Mouse (Mus musculus) thymus, postnatal 14 days (tissue): ENCODE data around the gene Dcst2.
A peak's percentile ranks its signal among the peaks of the same experiment; 100 is the strongest.

Source experiments
- DNase-seq: peaks from one replicate; pipeline ENCODE4 v3.0.0; 2021

The Dcst2 gene

GRCm38 (mm10) chr3:89365153-89365485 lies 3.3 kb downstream of the Dcst2 start, which contains the start of gene Dcst1:
Dcst1 (minus strand) TSS chr3:89365253.
- DNase-seq, result no peak

GRCm38 (mm10) chr3:89365486-89366414 lies 4.0 kb downstream of the Dcst2 start:
- DNase-seq, result no peak

DNA sequence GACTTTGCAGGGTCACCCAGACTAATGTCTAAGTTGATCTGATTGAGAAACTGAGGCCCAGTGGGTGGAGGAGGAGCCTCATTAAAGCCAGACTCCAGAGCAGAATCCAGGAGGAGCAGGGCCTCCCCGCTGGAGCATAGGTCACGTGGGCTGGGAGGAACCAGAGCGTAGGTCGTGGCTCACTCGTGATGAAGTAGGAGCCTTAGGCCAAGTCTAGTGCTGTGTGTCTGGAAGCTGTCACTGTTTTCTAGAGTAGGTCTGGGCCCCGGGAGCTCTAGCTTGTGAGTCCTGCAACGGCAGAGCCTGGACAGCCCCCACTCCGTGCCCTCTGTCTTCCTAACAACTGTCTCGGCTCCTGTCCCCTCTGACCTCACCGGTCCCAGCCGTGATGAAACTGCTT lies 5.6 kb downstream of the Dcst2 start:
- no peak for DNase-seq

DNA sequence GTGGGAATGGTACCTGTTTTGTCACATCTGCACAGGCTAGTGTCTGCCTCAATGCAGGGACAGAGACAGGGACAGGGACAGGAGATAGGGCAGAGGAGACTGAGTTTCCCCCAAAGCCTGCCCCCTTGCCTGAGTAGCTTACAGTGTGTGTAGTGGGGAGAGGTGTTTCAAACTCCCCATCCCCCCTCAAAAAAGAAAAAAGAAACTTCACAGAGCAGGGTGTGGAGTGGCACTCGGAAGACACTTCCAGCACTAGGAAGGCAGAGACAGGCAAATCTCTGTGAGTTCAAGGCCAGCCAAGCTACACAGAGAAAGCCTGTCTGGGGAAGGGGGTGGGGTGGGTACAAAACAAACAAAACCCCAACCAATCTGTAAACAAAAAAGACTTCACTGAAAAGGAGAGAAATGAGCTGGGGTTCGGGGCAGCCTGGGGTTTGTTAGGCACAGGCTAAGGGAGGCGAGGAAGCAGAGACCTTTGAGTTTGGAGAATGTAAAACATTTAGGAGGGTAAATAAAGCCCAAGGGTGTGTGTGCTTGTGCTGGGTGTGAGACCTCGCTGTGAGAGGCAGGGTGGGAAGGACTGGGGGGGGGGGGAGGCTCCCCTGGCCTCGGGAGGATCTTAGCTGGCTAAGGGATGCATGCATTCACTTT lies 11.9 kb downstream of the Dcst2 start:
- no peak for DNase-seq

GRCm38 (mm10) chr3:89377831-89378230 lies 16.1 kb downstream of the Dcst2 start:
- no peak for DNase-seq

DNA sequence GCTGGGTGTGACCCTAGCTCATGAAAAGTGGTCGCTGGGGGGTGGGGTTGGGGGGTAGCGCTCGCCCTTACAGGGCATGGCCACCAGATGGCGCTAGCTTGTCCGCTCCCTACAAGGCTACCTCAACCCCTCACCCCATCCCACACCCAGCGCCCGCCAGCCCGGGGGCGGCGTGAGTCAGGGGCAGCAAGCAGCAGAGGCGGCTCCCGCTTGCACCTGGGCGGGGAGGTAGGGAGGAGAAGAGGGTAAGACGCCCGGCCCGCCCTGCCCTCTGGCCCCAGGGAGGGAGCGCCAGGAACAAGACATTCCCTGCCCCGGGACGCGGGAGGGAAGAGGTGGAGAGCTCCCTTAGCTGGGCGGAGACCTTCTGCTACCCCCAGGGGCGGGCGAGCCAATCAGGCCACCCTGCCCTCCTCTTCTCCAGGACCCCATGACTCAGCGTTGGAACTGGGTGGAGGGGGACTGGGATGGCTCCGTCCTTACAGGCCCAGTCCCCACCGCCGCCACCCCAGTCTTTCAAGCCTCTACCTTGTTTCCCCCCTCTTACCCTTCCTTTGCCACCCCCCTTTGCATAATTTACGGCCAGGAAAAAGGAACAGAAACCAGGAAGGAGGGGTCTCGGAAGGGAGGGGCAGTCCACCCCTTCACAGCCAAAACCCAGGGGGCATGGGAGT lies 16.8 kb downstream of the Dcst2 start:
- peak; percentile 81 for DNase-seq

GRCm38 (mm10) chr3:89379388-89380131 lies 17.8 kb downstream of the Dcst2 start:
- DNase-seq, result peak; percentile 71

DNA sequence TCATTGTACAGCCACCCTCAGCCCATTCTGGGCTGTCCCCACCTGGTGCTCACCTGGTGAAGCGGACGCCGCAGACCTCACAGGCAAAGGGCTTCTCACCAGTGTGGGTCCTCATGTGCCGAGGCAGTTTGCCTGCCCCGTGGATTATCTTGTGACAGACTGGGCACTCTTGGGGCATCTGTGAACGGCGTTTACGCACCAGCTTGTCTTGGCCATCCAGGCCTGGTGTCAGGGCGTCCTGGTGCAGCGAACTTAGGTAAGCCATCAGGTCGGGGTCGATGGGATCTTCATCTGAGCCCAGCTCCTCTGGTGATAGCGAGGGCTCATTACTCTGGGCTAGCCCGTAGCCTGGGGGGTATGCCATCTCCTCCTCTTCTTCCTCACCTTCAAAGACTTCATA lies 18.5 kb downstream of the Dcst2 start:
- DNase-seq, result no peak

GRCm38 (mm10) chr3:89380711-89381110 lies 18.9 kb downstream of the Dcst2 start:
- DNase-seq, result no peak

GRCm38 (mm10) chr3:89381233-89381632 lies 19.5 kb downstream of the Dcst2 start:
- DNase-seq, result no peak

DNA sequence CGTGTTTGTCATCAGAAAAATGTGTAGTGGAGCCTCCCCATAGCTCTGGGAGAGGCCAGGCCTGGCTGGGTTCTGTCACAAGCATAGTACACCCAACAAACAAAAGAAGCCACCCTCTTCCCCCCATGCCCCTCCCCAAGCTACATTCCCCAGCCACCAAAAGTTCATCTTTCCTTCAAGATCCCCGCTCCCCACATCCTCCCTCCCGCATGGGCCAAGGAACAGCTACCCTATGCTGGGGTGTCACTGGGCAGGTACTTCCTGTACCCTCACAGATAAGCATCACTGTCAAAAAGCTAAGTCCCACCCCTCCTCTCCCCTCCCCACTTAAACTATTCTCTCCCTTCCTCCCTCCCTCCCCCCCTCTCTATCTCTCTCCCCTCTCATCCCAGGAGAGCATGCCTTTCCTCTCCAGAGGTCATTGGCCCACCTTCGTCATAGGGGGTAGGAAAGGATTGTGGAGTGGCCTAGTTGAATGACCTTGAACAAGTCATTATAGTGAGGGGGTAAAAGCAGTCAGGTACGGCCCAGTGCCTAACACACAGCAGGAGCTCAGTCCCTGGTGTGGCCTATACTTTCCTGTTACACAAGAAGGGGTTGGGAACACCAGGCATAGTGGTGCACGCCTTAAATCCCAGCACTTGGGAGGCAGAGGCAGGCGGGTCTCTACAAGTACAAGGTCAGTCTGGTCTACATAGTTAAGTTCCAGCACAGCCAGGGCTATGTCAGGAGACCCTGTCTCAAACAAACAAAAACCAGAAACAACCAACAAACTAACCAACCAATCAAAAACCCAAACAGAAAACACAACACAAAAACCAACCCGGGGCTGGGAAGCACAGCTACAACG lies 20.5 kb downstream of the Dcst2 start:
- DNase-seq, result no peak

DNA sequence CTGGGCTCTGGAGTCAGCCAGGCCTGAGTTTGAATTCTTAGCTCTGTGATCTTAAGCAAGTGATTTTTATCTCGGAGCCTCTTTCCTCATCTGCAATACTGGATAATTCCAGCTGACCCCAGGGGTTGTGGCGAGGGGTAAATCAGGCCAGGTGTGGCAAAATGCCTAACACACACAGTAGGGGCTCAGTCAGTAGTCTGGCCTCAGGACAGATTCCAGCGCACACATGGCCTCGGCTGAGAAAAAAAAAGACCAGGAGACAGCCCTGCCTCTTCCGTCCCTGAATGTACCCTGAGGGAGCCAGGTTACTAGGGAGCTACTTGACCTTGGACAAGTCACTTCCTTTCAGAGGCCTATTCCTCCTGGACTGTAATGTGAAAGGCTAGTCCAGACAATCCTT lies 21.2 kb downstream of the Dcst2 start:
- DNase-seq, result no peak

GRCm38 (mm10) chr3:89383651-89384255 lies 22.0 kb downstream of the Dcst2 start:
- DNase-seq, result no peak

DNA sequence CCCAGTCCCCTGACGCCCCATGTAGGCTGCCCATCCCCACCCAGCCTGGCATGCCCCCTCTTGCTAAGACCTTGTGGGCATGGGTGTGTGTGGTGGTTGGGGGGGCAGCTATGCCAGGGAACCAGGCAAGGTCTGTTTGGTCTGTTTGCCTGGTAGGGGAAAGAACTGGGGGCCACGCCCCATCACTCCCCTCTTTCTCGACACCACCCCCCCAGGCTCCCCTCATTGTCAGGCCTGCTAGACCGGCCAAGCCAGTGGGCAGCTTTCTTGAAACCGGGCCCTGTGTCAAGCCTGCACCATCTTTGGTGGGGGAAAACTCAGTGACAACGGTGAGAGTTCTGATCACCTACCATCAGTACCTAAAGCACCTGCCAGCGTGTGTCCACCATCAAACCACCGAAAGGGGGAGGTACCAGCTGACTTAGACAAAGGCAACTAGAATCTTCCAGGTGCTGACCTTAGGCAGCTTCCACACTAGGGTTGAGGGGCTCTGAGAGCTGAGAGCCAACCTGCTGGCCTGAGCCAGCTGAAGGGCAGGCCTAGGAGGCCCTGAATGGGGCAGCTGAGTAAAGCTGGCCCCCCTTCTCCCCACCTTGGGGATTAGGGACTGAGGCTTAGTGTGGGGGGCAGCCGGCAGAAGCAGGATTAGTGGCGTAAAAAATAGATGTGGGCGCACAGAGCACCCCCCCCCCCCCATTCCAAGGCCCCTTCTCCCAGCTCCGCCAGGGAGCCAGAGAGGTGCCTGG lies 22.7 kb downstream of the Dcst2 start:
- DNase-seq, result no peak

DNA sequence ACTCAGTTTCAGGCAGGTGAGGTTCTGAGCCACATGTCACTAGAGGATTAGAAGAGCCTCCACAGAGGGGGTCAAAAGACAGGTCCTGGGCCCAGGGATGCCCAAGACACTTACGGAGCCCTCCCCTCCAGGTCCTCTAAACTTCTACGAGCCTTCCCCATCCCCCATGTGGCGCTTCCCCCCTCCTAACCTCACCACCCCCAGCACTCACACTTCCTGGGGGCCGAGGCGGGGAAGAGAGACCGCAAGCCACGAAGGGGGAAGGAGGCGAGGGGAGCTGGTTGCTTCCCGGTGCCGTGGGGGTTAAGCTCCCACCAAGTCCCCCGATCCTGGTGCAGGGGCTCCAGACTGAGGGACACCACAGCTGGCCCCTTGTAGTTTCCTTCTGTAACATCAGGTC lies 23.7 kb downstream of the Dcst2 start:
- DNase-seq, result peak; percentile 76

DNA sequence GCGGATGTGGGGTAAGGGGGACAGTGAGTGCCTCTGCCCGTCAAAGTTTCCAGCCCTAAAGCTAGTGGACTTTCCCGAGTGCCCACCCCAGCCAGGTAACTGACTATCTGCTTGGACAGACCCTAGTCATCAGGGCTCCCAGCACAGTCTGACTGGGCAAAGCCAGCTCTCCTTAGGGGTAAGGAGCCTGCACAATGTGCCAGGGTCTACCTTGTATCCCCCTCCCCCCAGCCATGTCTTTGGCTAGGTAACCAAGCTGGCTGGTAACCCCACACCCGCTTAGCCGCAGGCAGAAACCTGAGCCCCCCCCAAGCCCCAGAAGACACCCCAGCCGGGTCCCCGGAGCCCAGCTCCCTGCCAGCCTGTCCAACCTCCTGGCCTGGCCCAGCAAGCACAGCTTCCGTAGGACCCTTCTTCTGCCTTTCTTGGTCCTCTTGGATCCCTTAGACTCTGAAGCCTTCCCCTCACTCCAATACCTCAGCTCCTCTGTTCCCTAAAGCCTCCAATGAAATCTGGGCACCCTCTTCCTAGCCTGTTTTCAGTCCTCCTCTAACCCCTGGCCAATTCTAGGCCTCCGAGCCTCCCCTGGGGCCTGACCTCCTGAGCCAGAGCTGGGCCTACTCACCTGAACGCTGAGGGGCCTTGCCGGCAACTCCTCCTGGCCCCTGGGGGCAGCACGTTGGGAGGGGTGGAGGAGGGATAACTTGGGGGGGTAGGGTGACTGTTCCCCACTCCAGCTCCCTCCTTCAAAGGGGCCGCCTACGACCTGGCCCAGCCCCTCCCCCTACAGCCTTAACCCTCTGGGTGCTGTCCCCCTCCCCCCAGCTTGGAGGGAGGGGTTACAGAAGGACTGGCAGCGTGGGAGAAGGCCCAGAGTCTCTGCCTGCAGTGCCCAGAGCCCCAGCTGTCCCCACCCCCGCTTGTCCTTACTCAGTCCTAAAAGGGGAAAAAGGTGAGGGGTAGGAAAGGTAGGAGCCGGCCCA lies 25.0 kb downstream of the Dcst2 start:
- peak; percentile 65 for DNase-seq

DNA sequence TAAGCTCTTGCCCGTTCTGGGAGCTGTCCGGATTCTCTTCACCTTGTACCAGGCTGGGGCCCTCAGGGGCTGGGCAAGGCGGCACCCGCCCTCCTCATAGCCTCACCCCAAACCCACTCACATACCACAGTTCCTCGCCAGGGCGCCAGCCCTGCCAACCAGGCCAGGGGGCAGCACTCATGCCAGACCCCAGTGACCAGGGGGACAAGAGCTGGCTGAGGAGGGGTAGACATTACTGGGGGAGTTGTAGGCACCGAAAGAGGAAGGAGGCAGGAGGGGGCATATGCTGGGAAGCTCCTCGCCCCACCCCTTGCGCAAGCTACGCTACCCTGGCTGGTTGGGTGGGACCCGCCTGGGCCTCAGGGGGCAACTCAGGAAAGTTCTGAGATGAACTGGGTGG lies 25.9 kb downstream of the Dcst2 start:
- DNase-seq, result no peak

- no peak for DNase-seq
Measured at GRCm38 (mm10) chr3:89388134-89388881, 26.5 kb downstream of the Dcst2 start.
